Mouse (Mus musculus): Measurements from ENCODE around the gene Prcd.
"Not testable (repeated sequence)": the region's sequence is repeated elsewhere in the genome, so short reads cannot be mapped to it uniquely, and the experiment has no call there.

Gene Prcd

GRCm38 (mm10) chr11:116649711-116650337, 3.5 kb upstream of the Prcd start:
- no peak for DNase-seq

DNA sequence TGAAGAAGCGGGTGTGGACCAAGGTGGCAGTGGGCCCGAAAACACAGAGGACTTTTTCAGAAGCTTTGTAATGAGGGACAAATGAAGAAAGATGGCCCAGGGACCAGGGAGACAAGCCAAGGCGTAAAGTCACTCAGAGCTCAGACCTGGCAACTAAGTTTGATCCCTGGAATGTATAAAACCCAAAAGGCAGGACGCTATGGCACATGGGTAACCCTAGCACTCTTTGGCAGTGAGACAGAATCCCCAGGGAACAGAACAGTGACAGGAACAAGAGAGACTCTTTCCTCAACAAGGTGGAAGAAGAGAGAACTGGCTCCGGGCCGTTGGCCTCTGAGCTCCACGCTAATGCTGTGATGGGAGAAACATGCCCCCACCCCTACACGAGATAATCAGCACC, 2.5 kb upstream of the Prcd start:
- DNase-seq: no peak

DNA sequence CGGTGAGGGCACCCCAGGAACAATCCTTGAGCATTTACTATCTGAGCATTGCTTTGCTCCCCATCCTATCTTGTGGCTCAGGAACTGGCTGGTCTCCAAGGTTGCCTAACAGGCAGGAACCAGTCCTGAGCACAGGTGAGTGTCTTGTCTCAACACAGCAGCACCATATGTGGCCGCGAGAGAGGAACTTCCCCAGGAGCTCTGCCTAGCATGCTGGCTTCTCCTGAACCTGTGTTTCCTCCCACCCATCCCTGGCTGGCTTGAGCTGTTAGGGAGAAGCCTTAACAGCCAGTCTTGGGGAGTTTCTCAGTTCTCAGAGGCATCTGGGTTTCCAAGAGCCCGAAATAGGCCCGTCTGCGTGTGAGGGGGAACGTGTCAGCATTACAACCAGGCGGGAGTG, 2.0 kb upstream of the Prcd start:
- no peak for DNase-seq

DNA sequence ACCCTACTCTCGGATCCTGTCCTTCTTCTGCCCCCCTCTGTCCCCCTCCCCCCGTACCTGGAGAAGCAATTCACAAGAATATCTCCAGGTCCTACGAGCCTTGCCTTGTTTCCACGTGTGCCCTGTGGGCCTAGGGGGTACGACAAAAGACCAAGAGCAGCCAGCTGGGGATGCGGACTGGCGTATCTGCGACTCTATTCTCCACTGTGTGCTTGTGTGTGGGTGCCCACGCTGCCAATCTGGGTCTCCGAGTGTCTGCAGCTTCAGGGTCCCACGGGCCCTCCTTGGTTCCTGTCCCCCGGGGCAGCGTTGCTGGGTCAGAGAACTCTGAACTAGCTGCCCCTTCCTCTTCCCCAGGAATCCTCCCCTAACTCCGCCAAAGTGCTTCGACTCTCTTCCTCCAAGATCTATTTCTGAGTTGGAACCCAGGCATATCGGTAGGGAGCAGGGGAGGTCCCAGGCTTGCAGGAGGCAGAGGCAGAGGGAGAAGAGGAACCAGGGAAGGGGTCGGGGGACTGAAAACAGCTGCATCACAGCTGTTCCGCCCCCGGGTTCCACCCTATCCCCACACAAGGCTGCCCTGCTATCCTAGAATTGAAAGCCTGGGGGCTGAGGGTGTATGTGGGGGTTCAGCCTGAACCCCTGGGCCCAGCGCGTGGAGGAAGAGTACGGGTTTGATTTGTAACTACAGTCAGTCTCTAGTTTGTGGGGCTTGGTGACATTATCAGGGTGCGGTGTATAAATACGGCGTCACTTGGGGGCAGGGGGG, 820 bp upstream of the Prcd start:
- DNase-seq: no peak

GRCm38 (mm10) chr11:116653709-116654221, 431 bp downstream of the Prcd start:
- DNase-seq: peak; percentile 25

GRCm38 (mm10) chr11:116654255-116654821, 1.0 kb downstream of the Prcd start, which contains the start of gene Cygb:
Gene Cygb, minus strand, starts transcription at chr11:116654313.
- peak; percentile 9 for DNase-seq

- peak; percentile 67 for DNase-seq
These were observed 3.2 kb downstream of the Prcd start for GRCm38 (mm10) chr11:116656348-116657191.

DNA sequence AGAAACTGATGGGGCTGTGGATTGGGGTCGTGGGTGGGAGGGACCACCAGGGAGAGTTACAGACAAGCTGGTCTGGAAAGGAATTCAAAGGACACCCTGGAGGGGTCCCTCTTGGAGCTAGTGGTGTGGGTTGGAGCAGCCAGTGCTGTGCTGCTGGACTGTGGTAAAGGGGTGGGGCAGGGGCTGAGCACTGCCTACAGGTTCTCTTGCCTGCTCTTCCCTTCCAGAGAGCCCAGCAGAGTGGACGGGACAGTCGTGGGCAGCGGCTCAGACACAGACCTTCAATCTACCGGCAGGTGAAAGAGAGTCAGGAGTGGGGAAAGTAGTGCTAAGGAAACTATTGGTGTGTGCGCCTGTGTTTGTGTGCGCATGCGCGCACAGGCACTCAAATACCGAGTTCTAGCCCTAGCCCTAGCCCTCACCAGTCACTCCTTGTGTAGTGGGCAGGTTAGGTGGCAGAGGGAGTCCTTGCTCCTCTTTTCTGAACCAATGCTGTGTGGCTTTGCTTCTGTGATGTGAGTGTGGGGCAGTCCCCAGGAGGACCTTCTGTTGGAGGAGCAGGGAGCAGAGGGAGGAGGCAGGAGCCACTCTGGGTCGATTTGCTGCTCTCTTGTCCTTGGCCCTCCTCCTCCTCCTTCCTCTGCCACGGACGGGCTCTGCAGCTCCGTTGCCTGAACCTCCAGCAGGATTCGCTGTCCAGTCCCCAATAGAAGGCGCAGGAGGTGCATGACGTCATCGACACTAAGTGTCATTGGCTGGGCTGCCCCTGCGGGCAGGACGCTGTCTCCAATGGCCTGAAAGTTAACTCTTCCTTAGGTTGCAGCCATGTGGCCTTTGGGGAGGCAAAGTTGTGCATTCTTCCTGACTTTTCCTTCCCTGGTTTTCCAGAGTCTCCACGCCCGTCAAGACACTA, 4.2 kb downstream of the Prcd start:
- DNase-seq: peak; percentile 96

- no peak for DNase-seq
These were observed 4.9 kb downstream of the Prcd start for GRCm38 (mm10) chr11:116658238-116658637.

GRCm38 (mm10) chr11:116659027-116659621, 5.8 kb downstream of the Prcd start:
- DNase-seq: no peak

DNA sequence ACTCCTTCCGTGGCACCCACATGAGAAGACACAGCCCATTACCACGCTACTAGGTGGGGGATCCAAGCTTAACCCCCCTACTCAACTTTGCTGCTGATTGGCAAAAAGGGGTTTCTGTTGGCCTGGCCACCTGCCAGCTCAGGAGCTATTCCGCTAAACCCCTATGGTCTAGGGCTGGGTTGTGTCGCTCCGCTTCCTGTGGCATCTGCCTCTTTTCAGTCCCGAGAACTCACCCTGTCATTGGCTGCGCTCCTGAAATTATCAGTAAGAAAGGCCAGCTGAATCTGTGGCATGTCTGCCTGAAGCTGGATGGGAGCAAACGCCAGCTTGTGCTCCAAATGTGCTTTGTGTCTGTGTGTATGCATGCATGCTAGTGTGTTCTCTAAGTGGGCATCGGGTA, 6.8 kb downstream of the Prcd start:
- DNase-seq: no peak

- no peak for DNase-seq
These were observed 8.1 kb downstream of the Prcd start for GRCm38 (mm10) chr11:116661291-116661947.

- no peak for DNase-seq
These were observed 8.6 kb downstream of the Prcd start for GRCm38 (mm10) chr11:116661948-116662377.

- DNase-seq: no peak
These were observed 12.0 kb downstream of the Prcd start for GRCm38 (mm10) chr11:116665289-116665688.

DNA sequence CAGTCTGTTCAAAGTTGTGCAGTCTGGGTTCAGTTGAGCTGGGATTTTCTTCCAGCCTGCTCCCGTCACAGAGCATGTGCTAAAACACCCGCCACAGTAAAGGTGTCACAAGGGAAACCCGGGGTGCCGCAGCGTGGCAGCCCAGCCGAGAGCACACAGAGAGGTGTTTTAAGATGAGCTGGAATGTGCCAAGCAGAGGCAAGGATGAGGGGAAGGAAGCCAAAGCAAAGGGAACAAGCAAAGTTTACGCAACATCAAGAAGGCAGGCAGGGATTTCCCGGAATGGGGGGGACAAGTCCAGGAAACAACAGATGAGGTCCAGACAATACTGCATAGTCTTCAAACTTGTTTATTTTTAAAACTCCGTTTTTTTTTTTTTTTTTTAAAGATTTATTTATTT, 13.2 kb downstream of the Prcd start:
- peak; percentile 81 for DNase-seq

DNA sequence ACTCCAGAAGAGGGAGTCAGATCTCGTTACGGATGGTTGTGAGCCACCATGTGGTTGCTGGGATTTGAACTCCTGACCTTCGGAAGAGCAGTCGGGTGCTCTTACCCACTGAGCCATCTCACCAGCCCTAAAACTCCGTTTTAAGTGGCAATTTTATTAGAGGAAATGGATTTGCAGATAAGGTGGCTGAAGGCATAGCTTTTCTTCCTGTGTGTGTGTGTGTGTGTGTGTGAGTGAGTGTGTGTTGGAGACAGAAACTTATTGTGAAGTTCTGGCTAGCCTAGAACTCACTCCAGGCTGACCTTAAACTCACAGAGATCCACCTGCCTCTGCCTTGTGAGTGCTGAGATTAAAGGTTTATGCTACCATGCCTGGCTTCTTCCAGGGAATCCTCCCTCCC, 13.7 kb downstream of the Prcd start:
- DNase-seq: not testable (repeated sequence)

DNA sequence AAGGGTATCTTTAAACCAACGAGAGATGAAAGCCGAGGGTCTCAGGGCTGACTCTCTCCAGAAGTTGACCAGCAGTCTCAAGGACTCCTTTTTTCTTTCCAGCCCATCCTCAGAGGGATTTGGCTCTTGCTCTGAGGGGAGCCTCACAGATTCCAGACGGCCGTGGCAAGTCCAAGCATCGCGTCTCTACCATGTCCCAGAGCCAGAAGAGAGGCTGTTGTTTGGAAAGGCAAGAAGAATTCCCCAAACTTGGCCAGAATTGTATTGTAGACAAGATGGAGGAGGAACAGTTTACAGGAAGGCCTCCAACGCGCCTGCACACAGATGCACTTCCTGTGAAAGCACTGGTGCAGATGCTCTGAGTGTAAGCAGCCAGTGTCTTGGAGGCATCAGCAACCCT, 14.6 kb downstream of the Prcd start:
- no peak for DNase-seq

GRCm38 (mm10) chr11:116668381-116668825, 15.1 kb downstream of the Prcd start:
- DNase-seq: no peak

DNA sequence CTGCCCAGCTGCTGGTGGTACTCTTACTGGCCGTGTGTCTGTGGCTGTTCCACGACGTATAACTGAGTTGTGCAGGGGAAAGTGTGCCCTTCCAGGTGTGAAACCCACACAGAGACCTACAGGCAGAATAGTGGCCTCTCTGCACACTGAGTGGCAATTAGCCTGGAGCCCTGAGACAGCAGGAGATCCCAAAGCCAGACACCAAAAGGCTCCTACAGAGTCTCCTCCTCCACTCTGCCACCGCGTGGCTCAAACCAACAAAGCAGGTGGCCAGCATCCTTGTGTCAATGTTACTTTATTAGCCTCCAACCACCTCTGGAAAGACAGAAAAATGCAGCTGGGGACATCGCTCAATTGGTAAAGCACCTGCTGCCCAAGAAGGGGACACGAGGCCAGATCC, 15.5 kb downstream of the Prcd start:
- no peak for DNase-seq

- no peak for DNase-seq
These were observed 16.0 kb downstream of the Prcd start for GRCm38 (mm10) chr11:116669316-116669715.
